Mouse (Mus musculus): ENCODE data around the gene Acrv1.
"Not testable (repeated sequence)": the region's sequence is repeated elsewhere in the genome, so short reads cannot be mapped to it uniquely, and the experiment has no call there.

Acrv1 gene

DNA sequence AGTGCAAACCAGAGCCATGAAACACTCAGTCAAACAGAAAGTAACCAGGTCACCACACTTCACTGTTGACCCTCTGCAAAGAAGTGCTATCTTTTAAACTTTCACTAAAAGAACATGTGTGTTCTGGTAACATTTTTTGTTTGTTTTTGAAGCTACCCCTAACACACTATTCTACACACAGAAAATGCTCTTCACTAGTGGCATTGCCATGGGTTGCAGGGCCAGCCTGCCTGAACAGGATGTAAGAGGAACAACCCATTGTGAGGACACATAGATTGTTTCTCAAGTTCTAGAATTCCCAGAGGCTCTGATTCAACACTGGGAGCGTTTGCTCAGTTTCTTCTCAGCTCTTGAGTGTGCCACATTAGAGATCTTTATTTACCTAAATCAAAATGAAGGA is at the start of gene Acrv1:
Gene Acrv1, plus strand, starts transcription at position 301 of the 400 bp plus-strand sequence.
- DNase-seq (ENCODE audit: low spot score), result no peak

GRCm38 (mm10) chr9:36643276-36643675 is 49.7 kb upstream of the Acrv1 start, which contains the start of gene A630095E13Rik:
Gene A630095E13Rik, minus strand, starts transcription at chr9:36643376.
- DNase-seq (ENCODE audit: low spot score), result not testable (repeated sequence)

GRCm38 (mm10) chr9:36681424-36681823 is 11.6 kb upstream of the Acrv1 start:
- no peak for DNase-seq (ENCODE audit: low spot score)

- no peak for DNase-seq (ENCODE audit: low spot score)
Observed at GRCm38 (mm10) chr9:36687329-36687728, 5.7 kb upstream of the Acrv1 start.

DNA sequence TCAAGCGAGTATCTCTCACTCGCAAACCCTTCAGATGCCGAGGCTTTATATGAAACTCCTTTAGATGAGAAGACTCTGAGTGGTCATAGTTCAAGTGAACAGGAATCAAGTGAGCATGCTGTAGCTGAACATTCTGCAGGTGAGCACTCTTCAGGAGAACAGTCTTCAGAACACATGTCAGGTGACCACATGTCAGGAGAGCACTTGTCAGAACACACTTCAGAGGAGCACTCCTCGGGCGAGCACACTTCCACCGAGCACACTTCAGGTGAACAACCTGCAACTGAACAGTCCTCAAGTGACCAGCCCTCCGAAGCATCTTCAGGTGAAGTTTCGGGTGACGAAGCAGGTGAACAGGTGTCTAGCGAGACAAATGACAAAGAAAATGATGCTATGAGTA is 1.3 kb downstream of the Acrv1 start:
- DNase-seq (ENCODE audit: low spot score), result no peak

DNA sequence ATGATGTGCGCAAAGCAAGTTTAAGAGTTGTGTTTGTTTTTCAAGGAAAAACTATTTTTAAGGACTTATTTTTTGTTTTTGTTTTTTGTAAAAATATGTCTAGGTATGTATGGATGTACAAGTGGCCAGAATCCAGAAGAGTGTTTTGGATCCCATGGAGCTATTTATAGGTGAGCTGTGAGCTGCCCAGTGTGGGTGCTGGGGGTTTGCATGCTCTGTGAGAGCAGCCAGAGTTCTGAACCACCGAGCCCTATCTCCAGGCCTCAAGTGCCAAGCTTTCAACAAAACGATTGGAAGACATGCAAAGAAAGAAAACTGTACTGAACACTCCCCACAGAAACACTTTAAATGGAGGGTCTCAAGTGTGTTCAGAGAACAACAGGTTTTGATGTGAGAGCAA is 12.9 kb downstream of the Acrv1 start:
- no peak for DNase-seq (ENCODE audit: low spot score)

GRCm38 (mm10) chr9:36707304-36707703 is 14.3 kb downstream of the Acrv1 start:
- no peak for DNase-seq (ENCODE audit: low spot score)

GRCm38 (mm10) chr9:36716624-36717023 is 23.6 kb downstream of the Acrv1 start:
- DNase-seq (ENCODE audit: low spot score), result no peak

DNA sequence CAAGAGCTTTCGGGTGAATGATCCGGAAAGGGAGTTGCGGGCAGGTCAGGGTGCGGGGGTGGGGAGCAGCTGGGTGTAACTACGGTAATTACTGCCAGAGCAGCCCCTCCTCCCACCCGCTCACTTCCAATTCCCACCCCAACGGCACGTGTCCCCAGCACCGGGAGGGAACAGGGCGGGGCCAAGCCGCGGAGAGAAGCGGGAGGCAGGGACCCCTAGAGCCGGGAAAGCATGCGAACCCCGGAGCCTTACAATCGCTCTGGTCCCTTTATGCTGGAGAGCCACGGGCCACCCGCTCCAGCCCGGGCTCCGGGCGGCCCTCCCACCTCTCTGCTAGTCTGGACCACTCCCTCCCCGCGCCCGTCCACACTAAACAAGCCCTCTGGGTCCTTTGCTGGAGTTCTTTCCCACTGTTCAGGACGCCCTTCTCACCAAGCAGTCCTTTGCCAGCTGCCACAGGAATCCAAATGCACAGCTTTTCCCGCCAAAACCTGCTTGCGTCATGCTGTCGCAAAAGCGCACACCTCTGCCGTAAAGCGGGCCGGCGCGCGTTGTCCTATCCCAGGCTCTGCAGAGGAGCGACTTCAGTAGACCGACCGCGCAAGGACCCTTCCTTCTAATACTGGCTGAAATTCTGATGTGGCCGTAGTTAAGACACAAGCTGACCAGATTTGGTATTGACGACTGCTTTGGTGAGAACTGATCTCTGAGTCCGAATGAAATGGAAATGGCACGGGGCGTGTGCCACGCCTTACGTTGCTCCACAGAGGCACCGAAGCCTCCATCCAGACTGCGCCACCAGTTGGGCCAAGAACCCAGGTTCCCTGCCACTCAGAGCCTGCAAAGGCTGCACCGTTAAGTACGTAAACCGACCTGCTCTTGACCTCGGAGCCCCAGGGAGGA is 33.4 kb downstream of the Acrv1 start:
- peak; percentile 83 for DNase-seq (ENCODE audit: low spot score)

- no peak for DNase-seq (ENCODE audit: low spot score)
Observed at GRCm38 (mm10) chr9:36727034-36727755, 34.2 kb downstream of the Acrv1 start, which contains the start of gene Chek1. Gene Chek1, minus strand, starts transcription at chr9:36727065.
